Mouse (Mus musculus) embryonic facial prominence, embryonic 14.5 days (tissue): ENCODE data around the gene Pax3. TPM values are rescaled to one million over a fixed set of nuclear protein-coding genes. Genes with fewer than 3 reads are reported as not detected.

Experiments
- ATAC-seq: fragments of 200-750 bp; cut with Nextera tagmentation; 2 replicates; pipeline ENCODE4 v1.8.0; 2017; ENCODE audit warnings: low read depth, moderate number of reproducible peaks, moderate TSS enrichment
- DNase-seq: peaks from one replicate; pipeline ENCODE4 v3.0.0-alpha.2; 2015; ENCODE audit warnings: low spot score
- H3K27ac ChIP-seq: fragments of 300-500 bp; sonication (generic); replicated peaks from 2 replicates; pipeline ENCODE4 v1.5.1; 2014; ENCODE audit warnings: low read depth, mild to moderate bottlenecking, low read length, moderate library complexity
- H3K27me3 ChIP-seq: fragments of 300-500 bp; sonication (generic); replicated peaks from 2 replicates; pipeline ENCODE4 v1.6.1; 2014; ENCODE audit warnings: low read length; ENCODE audit not compliant: control insufficient read depth, insufficient read depth
- H3K36me3 ChIP-seq: fragments of 300-500 bp; sonication (generic); 2 replicates; pipeline ENCODE4 v1.6.1; 2014; ENCODE audit warnings: low read length, mixed read lengths; ENCODE audit not compliant: control insufficient read depth, insufficient read depth
- H3K4me1 ChIP-seq: fragments of 300-500 bp; sonication (generic); 2 replicates; pipeline ENCODE4 v1.6.1; 2014; ENCODE audit warnings: antibody characterized with exemption, low read length; ENCODE audit not compliant: control insufficient read depth, insufficient read depth
- H3K4me2 ChIP-seq: fragments of 300-500 bp; sonication (generic); 2 replicates; pipeline ENCODE4 v1.6.1; 2014; ENCODE audit warnings: low read depth, mild to moderate bottlenecking, low read length, moderate library complexity, mixed read lengths
- H3K4me3 ChIP-seq: fragments of 300-500 bp; sonication (generic); 2 replicates; pipeline ENCODE4 v1.5.1; 2014; ENCODE audit warnings: low read depth, mild to moderate bottlenecking, low read length
- H3K9ac ChIP-seq: fragments of 300-500 bp; sonication (generic); 2 replicates; pipeline ENCODE4 v1.6.1; 2014; ENCODE audit warnings: low read depth, mild to moderate bottlenecking, low read length, moderate library complexity, mixed read lengths
- H3K9me3 ChIP-seq: fragments of 300-500 bp; sonication (generic); 2 replicates; pipeline ENCODE4 v1.6.1; 2016; ENCODE audit warnings: low read length; ENCODE audit not compliant: control insufficient read depth
- WGBS: fragments of 180-500 bp; shearing (Covaris S2); extraction: QIAGEN DNeasy Blood & Tissue Kit; methylation state at CpG from one replicate; pipeline ENCODE4 v1.1.7; 2014; 5-methylcytosine and 5-hydroxymethylcytosine counted together
- polyA plus RNA-seq: library from polyadenylated mRNA; unstranded; fragments of >200 nt; fragmentation: Nextera tagmentation; extraction: Ambion mirVana; gene quantifications from 2 replicates; pipeline ENCODE4 v1.2.1, GENCODE M21; 2014

The Pax3 gene
- polyA plus RNA-seq, 1 experiment from 2014 or later = 9.4 TPM

DNA sequence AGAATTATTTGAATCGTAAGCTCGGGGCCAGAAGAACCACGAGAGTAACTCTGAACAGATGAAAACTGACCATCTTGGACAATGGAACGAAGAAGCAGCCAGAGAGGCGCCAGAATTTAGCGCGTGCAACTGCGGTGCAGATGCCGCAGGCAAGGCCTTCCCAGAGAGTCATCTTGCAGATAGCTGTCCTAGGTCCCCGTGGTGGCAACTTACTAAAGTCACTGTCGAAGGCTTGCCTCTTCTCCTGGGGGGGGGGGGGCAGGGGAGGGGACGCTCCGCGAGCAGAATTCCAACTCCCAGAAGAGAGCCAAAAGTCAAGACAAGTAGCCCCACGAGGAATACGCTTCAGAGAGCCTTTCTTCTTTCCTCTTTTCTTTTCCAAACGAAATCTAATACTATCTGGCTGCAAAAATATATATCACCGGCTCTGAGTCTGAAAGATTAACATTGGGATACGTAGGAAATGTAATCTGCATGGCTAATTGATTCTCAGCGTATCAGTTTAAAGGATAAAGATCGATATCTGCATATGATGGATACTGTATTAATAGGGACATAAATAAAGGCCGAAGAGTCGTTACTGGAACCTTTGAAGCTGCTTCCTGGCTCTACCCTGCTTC, 5.6 kb upstream of the Pax3 start:
- H3K4me2 ChIP-seq = peak overlapping the region; percentile 70
- peaks cover 5% of the 10 kb centered on the region for H3K4me1 ChIP-seq
- peak overlapping the region; percentile 46 for H3K4me3 ChIP-seq
- no peak overlapping the region; the same call in 1 of the 2 replicates for H3K27ac ChIP-seq
- ATAC-seq (no peak), DNase-seq (no peak)
- peaks cover 90% of the 10 kb centered on the region for H3K27me3 ChIP-seq
- peak overlapping the region; percentile 54; the same call in 1 of the 2 replicates for H3K9ac ChIP-seq
- no peaks in the 10 kb centered on the region for H3K36me3 ChIP-seq
- no peaks in the 10 kb centered on the region for H3K9me3 ChIP-seq
- 7% methylated on average over 23 of the region's 23 CpGs for WGBS

DNA sequence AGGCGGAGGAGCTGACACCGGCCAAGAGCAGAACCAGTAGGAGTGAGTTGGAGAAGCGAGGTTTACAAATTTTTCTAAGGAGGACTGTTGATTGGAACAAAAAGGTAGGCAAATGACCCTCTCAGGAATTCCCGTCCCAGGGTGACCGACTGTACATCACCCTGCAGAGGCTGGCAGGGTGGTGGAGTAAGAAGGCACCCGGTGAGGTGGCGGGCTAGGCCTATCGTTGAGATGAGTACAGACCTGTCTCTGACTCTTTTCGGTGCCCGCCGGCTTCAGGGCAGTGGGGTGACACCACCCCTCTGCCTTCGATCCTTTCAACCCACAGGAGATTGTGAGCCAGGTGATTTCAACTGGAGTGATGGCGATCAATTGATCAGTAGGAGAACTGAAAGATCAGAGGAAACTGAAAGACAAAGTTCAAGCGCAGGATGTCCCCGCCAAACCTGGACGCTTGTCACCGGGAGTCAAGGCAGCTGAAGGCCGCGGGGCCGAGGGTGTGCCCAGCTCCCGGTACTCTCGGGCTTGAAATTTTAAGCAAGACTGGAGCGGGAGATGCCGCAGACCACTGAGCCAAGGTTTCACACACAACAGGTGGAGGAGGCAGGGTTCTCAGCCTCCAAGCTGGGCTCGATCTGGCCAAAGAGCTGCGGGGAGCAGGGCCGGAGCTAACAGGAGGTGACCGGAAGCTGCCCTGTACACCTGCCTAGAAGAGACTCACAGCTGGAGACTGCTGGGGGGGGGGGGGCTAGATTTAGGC, 4.5 kb upstream of the Pax3 start:
- DNase-seq (no peak), ATAC-seq (no peak)
- peaks cover 5% of the 10 kb centered on the region for H3K4me1 ChIP-seq
- H3K36me3 ChIP-seq = no peaks in the 10 kb centered on the region
- H3K27me3 ChIP-seq = peaks cover 90% of the 10 kb centered on the region
- WGBS = 3% methylated on average over 28 of the region's 28 CpGs
- H3K9ac ChIP-seq = peak overlapping the region; percentile 43; the same call in 1 of the 2 replicates
- H3K27ac ChIP-seq = 0 out of 2 replicates have a peak overlapping the region, but pooled peaks have one; percentile 18
- H3K4me2 ChIP-seq = peak overlapping the region; percentile 36
- peak overlapping the region; percentile 12; the same call in 1 of the 2 replicates for H3K4me3 ChIP-seq
- H3K9me3 ChIP-seq = no peaks in the 10 kb centered on the region

DNA sequence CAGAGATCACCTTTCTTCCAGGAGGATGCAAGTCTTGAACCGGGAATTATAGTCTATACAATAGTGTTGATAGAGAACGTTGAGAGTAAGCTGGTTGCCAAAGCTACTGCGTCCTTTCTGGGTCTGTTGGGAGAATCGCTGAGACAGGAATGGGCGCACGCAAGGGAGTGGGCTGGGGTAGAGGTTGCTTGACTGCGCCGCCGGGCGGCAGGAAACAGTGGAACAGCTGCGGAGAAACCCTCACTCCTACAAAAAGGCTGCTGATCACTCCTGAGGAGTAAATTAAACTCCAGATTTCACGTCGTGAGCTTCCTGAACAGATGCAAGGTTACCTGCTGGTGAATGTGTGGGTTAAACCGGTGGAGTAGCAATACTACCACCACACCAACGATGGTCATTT, 3.3 kb upstream of the Pax3 start:
- no peak for DNase-seq

DNA sequence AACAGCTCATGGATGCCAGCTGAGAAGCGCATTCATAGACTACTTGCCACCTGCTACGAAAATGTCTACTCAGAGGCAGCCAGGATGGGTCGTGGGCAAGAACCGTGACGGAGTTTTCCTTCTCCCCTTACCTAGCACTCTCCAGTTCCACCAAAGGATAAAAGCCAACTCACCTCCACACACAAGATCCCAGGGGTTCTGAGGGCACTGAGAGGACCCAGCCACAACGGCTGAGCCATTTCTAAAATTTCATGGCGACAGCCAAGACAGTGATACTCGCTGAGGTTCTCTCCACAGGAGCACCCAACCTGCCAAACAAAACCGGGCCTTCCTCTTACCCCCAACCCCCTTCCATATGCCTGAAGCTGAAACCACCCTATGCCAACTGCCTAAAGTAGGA, 2.3 kb upstream of the Pax3 start:
- Histone ChIP-seq H3K4me3 (no peak overlapping the region), H3K27ac (no peak overlapping the region), H3K9me3 (no peaks in the 10 kb centered on the region), H3K27me3 (peaks cover 83% of the 10 kb centered on the region), H3K36me3 (0 out of 2 replicates have a peak, but pooled peaks cover 4% of the 10 kb centered on the region), H3K9ac (no peak overlapping the region), H3K4me2 (peak overlapping the region; percentile 82; the same call in 1 of the 2 replicates), H3K4me1 (peaks cover 5% of the 10 kb centered on the region)
- WGBS = 12% methylated on average over 8 of the region's 9 CpGs
- ATAC-seq (no peak), DNase-seq (no peak)

More for the DNA sequence above, 3.3 kb upstream of the Pax3 start:
- H3K4me3 ChIP-seq = peak overlapping the region; percentile 12; the same call in 1 of the 2 replicates
- WGBS = 5% methylated on average over 15 of the region's 15 CpGs
- peaks cover 90% of the 10 kb centered on the region for H3K27me3 ChIP-seq
- H3K36me3 ChIP-seq = 0 out of 2 replicates have a peak, but pooled peaks cover 1% of the 10 kb centered on the region
- H3K4me1 ChIP-seq = peaks cover 5% of the 10 kb centered on the region
- H3K4me2 ChIP-seq = peak overlapping the region; percentile 36; the same call in 1 of the 2 replicates
- ATAC-seq = no peak
- H3K9me3 ChIP-seq = no peaks in the 10 kb centered on the region
- peak overlapping the region; percentile 43; the same call in 1 of the 2 replicates for H3K9ac ChIP-seq
- no peak overlapping the region for H3K27ac ChIP-seq

DNA sequence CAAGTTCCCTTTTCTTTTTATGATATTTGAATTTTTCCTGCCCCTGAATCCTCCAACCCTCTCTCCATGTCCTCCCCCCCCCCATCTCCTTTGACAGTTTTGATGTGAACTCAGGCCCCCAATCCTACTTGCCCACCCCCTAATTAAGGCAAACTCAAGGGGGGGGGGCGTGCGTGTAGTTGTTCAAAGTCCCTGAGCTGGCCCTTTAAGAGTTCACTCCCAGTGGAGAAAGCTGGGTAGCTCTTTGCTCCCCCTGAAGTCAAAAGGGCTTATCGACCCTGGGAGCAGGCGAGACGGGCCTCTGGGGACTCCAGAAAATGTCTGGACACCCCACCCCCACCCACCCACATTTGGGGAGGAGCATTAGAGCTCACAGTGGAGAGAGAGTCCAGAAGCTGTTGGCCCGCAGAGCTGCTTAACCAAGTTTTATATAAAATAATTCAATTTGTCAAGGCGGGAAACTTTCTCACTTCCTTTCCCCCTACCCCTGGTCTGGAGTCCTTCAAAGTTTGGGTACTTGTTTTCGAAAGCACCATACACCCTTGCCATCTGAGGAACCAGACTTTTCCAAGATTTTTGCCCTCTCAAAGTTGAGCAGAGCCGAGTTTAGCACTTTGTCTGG, 1.5 kb upstream of the Pax3 start:
- ATAC-seq (no peak), DNase-seq (no peak)
- Histone ChIP-seq H3K4me3 (peak overlapping the region; percentile 62), H3K9ac (peak overlapping the region; percentile 8; the same call in 1 of the 2 replicates), H3K27ac (no peak overlapping the region; the same call in 1 of the 2 replicates), H3K27me3 (peaks cover 81% of the 10 kb centered on the region), H3K36me3 (0 out of 2 replicates have a peak, but pooled peaks cover 4% of the 10 kb centered on the region), H3K4me1 (peaks cover 5% of the 10 kb centered on the region; the same call in 1 of the 2 replicates), H3K4me2 (peak overlapping the region; percentile 82), H3K9me3 (no peaks in the 10 kb centered on the region)
- 10% methylated on average over 9 of the region's 9 CpGs for whole genome bisulfite sequencing

DNA sequence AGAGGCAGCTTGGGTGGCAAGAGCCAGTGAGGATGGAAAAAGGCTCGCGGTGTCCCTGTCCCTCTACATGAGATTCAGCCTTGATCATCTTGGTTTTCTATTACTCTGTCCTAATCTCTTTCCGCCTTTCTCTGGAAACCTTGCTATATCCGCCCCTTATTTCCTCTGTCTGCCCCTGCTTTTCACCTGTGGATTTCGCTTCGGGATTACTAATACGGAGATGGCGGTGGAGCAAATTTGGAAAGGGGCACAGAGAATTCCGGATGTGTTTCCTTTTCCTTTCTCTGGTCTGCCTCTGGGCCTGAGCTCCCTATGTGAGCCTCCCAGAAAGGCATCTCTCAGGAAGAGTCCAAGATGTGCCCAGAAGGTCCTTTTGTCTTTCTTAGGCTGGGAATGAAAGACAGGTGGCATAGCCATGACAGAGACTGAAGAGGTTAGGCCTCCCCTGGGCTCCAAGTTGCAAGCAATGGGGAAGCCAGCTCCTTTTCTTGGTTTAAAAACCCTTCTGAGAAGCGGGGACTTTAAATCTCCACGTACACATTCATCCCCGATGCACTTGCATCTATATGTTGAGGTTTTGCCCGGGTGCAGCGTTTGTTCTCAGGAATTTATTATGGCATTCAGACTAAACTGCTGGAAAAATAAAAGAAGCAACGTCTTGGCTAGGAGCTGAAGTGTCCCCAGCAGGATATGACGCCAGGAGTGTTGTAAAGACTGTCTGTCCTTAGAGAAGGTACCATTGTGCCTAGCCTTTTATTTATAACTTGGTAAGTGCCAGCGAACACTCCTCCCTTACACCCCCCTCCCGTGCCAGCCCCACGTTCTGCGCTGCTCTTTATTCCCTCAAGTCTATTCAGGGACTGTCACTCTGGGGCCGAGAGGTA, 659 bp upstream of the Pax3 start:
- H3K9ac ChIP-seq = peak overlapping the region; percentile 87

DNA sequence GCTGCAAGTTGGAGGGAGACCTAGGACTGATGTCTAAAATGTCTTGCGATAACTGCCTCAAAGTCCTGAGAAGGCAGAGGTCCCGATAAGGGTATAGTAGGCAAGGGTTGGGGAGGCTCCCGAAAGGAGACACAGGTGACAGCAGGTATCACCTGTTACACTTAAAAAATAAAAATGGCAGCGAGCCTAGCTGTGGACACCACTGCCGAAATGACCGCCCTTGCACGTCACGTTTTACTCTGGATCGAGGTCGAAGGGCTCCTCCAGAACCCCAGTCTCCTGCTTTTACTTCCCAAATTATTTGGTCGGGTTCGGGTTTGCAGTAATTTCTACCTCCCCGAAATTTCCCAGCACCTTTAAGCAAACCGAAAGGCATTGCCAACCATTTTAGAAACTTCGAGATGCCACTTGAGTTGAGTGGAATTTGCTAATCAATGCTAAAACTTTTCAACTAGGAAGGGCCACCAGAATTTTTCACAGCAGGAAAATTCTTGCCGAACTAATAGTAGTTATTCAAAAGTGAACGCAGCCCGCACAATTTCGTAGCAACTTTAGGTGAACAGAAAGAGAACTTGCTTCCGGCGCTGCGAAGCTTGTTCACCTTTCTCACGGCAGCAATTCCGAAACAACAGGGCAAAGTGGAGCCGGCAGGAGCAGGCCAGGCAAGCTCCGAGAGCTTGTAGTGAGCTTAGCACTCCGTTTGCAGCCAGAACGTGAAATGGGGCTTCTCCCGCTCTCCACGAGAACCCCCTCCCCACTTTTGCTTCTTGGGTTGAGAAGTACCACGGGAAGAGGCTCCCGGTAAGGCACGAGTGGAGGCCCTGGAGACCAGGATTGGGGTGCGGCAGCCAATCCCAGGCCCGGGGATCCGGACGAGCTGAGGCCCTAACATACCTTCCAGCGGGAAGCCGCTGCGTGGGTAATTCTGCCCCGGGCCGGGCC, 892 bp downstream of the Pax3 start:
- Histone ChIP-seq H3K27ac (peak overlapping the region; percentile 93), H3K27me3 (peaks cover 81% of the 10 kb centered on the region), H3K36me3 (peaks cover 8% of the 10 kb centered on the region; the same call in 1 of the 2 replicates), H3K4me2 (peak overlapping the region; percentile 82), H3K4me1 (no peaks in the 10 kb centered on the region), H3K9ac (peak overlapping the region; percentile 87), H3K4me3 (peak overlapping the region; percentile 62), H3K9me3 (no peaks in the 10 kb centered on the region)
- 2% methylated on average over 42 of the region's 42 CpGs for WGBS
- DNase-seq (no peak), ATAC-seq (peak; percentile 4; the same call in 1 of the 2 replicates)

More for the DNA sequence above, 659 bp upstream of the Pax3 start:
- peaks cover 80% of the 10 kb centered on the region for H3K27me3 ChIP-seq
- peak overlapping the region; percentile 82 for H3K4me2 ChIP-seq
- no peaks in the 10 kb centered on the region for H3K9me3 ChIP-seq
- ATAC-seq (no peak), DNase-seq (no peak)
- H3K4me1 ChIP-seq = no peaks in the 10 kb centered on the region
- H3K36me3 ChIP-seq = peaks cover 4% of the 10 kb centered on the region; the same call in 1 of the 2 replicates
- peak overlapping the region; percentile 62 for H3K4me3 ChIP-seq
- WGBS = 7% methylated on average over 21 of the region's 21 CpGs
- H3K27ac ChIP-seq = peak overlapping the region; percentile 93
